Mouse (Mus musculus) liver, adult 2 months (tissue): Measurements from ENCODE around the gene Pign. TPM values are rescaled to one million over a fixed set of nuclear protein-coding genes. Genes with fewer than 3 reads are reported as not detected.

Experiments
- DNase-seq: peaks from one replicate; pipeline ENCODE4 v3.0.0-alpha.2; 2011; ENCODE audit warnings: low read depth, low spot score; ENCODE audit errors: extremely low read depth
- H3K27ac ChIP-seq: fragments of 200-500 bp; replicated peaks from 2 replicates; pipeline ENCODE4 v1.5.1; 2012; ENCODE audit warnings: low read depth, mild to moderate bottlenecking, control low read depth, inconsistent platforms, low read length; ENCODE audit not compliant: insufficient read depth
- H3K27me3 ChIP-seq: fragments of 200-500 bp; 2 replicates; pipeline ENCODE4 v1.6.1; 2012; ENCODE audit warnings: mild to moderate bottlenecking, moderate library complexity, low read length, inconsistent platforms; ENCODE audit not compliant: control insufficient read depth, insufficient read depth
- H3K36me3 ChIP-seq: fragments of 200-500 bp; 2 replicates; pipeline ENCODE4 v1.6.1; 2012; ENCODE audit warnings: low read length, inconsistent platforms; ENCODE audit not compliant: control insufficient read depth, insufficient read depth
- H3K4me1 ChIP-seq: fragments of 200-500 bp; 2 replicates; pipeline ENCODE4 v1.6.1; 2011; ENCODE audit warnings: low read length; ENCODE audit not compliant: control insufficient read depth, insufficient read depth
- H3K4me3 ChIP-seq: fragments of 200-500 bp; 2 replicates; pipeline ENCODE4 v1.5.1; 2011; ENCODE audit warnings: low read depth, mild to moderate bottlenecking, control low read depth, low read length, moderate library complexity; ENCODE audit not compliant: insufficient read depth
- H3K79me2 ChIP-seq: fragments of 200-500 bp; 2 replicates; pipeline ENCODE4 v1.6.1; 2012; ENCODE audit warnings: inconsistent platforms, mild to moderate bottlenecking, low read length, moderate library complexity; ENCODE audit not compliant: control insufficient read depth, insufficient read depth
- H3K9ac ChIP-seq: fragments of 200-500 bp; 2 replicates; pipeline ENCODE4 v1.6.1; 2012; ENCODE audit warnings: low read depth, mild to moderate bottlenecking, control low read depth, inconsistent platforms, low read length
- CTCF ChIP-seq: fragments of 200-500 bp; IDR thresholded peaks from 2 replicates; pipeline ENCODE4 v1.5.1; 2011; ENCODE audit warnings: low read depth, low read length, control low read depth
- POLR2A ChIP-seq: fragments of 200-500 bp; IDR thresholded peaks from 2 replicates; pipeline ENCODE4 v1.6.1; 2011; ENCODE audit warnings: low read length, control low read depth; ENCODE audit not compliant: insufficient read depth; ENCODE audit errors: extremely low read depth
- WGBS: fragments of 180-500 bp; shearing (Covaris S2); methylation state at CpG from one replicate; pipeline ENCODE4 v1.1.7; 2018; 5-methylcytosine and 5-hydroxymethylcytosine counted together
- polyA plus RNA-seq: library from polyadenylated mRNA; depleted of rRNA; stranded (reverse); fragments of >200 nt; gene quantifications from 2 replicates; pipeline ENCODE4 v1.2.3, GENCODE M21; 2012; rRNA removed
- total RNA-seq: library from RNA; depleted of rRNA; stranded (reverse); fragments of >200 nt; gene quantifications from 2 replicates; pipeline ENCODE4 v1.2.3, GENCODE M21; 2014; rRNA removed

Pign gene
- total and polyA plus RNA-seq, 2 experiments, result 11.2 to 32.5 TPM

DNA sequence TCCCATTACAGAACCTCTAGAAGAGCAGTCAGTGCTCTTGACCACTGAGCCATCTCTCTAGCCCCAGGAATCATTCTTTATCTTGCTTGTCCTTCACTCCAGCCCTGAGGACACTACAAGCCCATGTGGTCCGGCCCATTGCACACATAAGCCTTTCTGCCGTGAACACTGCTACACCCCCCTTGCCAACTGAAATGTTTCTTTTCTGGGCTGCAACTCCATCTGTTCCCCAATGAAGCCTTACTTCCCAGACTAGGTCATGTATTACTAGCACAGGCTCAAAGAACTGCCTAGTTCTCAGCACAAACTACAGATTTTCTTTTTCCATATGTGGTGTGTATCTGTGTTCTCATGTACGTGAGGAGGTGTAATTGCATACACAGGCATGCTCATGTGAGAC, 174.0 kb downstream of the Pign start:
- no peak for TF ChIP-seq POLR2A
- no peak for TF ChIP-seq CTCF
- Histone ChIP-seq H3K4me3 (no peak overlapping the region), H3K36me3 (no peaks in the 10 kb centered on the region), H3K27ac (no peak overlapping the region), H3K4me1 (no peaks in the 10 kb centered on the region), H3K79me2 (no peaks in the 10 kb centered on the region), H3K27me3 (no peaks in the 10 kb centered on the region), H3K9ac (no peak overlapping the region)
- WGBS, result 94% methylated on average over 3 of the region's 3 CpGs
- no peak for DNase-seq

DNA sequence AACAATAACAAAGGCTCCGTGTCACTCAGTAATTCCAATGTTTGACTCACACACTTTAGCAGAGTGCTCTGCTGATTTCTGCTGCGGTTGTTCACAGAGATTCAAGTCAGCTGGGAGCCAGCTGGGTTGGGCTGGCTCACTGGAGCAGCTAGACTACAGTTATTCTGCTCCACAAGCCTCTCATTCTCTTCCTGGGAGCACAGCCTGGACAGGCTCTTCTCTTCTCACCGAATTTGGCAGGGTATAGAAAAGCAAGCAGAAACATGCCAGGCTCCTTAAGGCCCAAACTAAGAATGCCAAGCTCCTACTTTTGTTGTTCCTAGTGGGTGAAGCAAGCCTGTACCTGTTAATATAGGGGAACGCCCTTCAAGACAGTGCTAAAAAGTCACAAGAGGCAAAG, 176.4 kb downstream of the Pign start:
- Histone ChIP-seq H3K4me3 (no peak overlapping the region), H3K27ac (no peak overlapping the region), H3K79me2 (no peaks in the 10 kb centered on the region), H3K9ac (no peak overlapping the region), H3K4me1 (no peaks in the 10 kb centered on the region), H3K27me3 (no peaks in the 10 kb centered on the region), H3K36me3 (no peaks in the 10 kb centered on the region)
- no peak for DNase-seq
- TF ChIP-seq CTCF (no peak), POLR2A (no peak)
- 68% methylated on average over 4 of the region's 4 CpGs for WGBS

Other genes starting within 250 kb of the Pign start
- 19.4 and 23.5 TPM in 2 replicates for gene Relch, start 184 bp upstream of the Pign start, total RNA-seq
- 15.1 and 15.5 TPM in 2 replicates for gene Relch, start 184 bp upstream of the Pign start, polyA plus RNA-seq
- 1.2 TPM in 2 replicates for gene Tnfrsf11a, start 117.0 kb upstream of the Pign start, total RNA-seq
- gene Tnfrsf11a, start 117.0 kb upstream of the Pign start, polyA plus RNA-seq, result 0.24 and 0.45 TPM in 2 replicates